Mouse (Mus musculus) frontal cortex, postnatal 25 days (tissue): ENCODE data around the gene Prnp.

ENCODE experiments used
- DNase-seq, 2 experiments: peaks; one replicate each; pipeline ENCODE4 v3.0.0; 2022; ENCODE audit warnings: low spot score in 2 of 2

Gene Prnp

DNA sequence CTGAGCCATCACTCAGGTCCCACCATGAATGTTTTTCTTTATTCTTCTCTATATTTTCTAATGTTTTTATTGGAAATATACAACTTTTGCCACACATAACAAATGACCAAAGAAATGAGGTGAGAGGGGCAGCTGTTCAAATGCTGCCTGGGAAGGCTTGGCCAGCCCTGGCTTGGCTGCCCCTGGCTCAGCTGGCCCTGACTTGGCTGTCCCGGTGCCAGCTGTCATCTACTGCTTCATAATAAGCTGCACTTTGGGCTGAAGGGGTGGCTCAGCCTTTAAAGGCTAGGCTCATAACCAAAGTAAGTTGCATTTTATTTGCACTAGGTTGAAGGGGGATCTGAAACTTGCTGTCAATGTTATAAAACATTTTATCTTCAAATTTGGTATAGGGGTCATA lies 2.9 kb upstream of the Prnp start:
- no peak for DNase-seq

DNA sequence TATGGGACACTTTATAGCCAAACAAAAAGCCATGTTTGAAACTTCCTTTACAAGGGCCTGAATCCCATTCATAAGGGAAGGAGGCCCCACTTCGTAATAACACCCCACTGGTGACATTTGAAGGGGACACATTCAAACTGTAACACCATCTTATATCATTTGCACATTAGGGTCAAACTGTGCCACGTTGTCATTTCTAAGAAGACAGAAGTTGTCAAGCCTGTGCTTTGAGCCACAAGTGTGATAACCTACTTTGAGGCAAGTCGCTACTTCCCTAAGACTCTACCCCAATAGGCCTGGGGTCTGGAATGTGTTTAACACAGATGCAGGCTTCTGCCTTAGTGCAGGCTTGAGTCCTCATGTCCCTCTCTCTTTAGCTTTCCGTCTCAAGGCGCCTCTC lies 2.4 kb upstream of the Prnp start:
- DNase-seq = no peak

DNA sequence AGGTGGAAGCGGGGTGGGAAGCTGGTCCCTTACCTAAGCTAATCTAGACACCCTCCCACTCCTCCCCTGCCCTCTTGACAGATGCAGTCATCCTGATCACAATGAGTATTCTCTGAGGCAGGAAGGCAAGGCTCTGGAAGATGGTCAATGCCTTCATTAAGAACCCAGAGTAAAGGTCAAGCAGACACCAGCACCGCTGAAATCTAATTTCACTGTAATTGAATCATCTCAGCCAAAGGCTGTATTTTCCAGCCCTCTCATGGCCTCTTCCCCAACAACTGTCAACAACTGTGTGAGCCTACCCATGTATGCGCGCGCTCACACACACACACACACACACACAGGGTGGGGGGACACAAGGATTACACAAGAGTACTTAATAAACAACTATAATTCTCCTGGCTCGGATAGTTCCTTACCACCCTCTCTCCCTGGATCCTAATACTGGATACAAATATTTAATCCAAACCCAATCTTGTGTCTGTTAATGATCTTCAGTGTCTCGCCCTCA lies 1.3 kb upstream of the Prnp start:
- no peak for DNase-seq

DNA sequence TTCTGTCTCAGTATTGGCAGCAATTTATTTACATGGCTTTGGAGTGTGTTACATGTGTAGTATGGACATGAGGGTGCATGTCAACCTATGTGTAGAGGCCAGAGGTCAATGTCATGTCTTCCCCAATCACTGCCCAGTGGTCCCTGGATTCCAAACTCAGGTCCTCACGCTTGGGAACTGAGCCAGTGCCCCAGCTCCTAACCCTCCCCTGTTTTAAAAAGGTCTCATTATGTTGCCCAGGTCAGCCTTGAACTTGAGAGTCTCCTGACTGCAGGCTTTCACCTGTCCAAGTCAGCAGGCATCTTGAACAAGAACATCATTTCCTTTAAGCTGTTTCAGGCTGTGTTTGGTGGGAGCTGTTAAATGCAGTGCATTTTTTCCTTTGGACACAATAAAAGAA lies 822 bp upstream of the Prnp start:
- no peak for DNase-seq

DNA sequence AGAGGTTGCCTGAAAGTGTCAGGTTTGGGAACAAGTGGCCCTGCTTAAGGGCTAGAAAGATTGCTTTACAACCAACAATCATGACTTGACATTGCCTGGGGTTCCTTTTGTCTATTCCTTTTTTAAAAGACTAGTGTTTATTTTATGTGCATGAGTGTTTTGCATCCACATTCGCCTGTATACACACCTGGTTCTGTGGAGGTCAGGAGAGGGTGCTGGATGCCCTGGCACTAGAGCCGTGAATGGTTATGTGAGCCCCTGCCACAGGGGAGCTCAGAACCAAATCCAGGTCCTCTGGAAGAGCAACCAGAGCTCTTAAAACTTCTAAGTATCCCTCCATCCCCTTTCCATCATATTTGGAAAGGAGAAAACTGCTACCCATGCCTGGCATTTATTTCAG lies 1.1 kb downstream of the Prnp start:
- DNase-seq = no peak

DNA sequence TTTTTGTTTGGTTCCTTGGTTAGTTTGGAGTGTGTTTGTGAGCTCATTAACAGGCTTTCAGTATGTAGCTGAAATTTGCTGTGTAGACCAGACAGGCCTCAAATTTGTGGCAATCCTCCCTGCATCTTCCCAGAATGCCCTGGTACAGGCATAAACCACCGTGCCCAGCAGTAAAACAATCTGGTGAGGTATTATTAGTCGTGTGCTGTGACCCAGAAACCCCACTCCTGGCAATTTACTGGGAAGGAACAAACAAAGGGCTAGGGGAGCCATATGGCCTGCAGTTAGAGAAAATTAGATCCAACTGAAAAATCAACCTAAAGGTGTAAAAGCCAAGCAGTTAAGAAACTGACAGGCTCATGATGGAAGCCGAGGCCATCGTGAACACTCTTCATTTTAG lies 1.6 kb downstream of the Prnp start:
- DNase-seq = no peak

DNA sequence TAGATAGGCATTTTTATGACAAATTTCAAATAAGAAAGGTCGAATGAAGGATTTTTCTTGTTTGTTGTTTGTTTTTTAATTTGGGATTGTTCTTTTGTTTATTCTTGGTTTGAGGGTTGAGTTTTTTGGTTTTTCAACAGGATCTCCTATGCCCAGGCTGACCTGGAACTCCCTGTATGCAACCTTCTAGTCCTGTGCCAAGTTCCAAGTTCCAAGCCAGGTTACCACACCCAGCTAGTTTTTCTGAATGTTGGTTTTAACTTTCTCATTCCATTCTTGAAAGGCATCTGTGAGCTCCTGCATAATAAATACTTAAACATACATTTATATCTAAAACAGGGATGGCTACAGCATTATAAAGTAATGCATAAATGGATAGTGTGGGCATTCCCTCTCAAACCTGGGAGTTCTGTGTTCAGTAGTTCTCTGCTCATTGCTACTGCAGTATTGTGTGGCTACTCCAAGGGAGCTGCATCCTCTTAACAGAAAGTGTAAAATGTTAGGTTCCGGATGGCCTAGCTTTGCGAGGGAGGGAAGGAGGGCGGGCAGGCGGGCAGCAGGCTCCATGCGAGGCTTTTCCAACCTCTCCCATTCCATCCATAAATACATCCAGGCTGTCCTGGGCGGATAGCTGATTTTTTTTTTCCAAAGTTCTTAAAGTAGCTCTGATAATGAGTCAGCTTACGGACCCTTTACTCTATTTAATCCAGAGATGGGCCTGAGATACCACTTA lies 3.0 kb downstream of the Prnp start:
- no peak for DNase-seq

DNA sequence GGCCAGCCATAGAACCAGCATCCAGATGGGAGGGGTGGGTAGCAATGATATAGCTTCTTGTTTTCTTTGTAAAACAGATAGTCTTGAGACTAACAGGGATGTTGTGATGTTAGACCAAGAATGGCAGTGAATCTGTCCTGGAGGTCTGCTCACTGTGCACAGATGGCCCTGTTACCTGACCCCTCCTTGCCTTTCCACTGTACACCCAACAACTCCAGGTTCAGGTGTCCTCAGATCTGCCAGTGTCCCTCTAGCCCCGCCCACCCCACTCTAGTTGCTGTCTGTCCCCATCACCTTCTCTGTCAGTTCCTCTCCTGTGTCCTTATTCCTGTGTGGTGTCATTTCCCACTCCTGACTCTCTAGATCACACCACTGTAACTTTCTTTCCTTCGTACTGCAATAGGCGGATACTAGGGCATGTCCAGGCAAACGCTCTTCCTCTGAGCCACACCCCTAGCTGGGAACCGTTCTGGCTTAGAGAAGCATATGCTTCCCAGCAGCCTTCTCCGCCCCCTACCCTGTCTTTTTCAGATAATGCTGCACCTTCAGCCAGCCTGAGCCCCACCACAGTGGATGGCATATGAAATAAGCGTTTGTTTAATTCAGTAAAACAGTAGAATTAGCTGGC lies 22.7 kb downstream of the Prnp start:
- DNase-seq = no peak

DNA sequence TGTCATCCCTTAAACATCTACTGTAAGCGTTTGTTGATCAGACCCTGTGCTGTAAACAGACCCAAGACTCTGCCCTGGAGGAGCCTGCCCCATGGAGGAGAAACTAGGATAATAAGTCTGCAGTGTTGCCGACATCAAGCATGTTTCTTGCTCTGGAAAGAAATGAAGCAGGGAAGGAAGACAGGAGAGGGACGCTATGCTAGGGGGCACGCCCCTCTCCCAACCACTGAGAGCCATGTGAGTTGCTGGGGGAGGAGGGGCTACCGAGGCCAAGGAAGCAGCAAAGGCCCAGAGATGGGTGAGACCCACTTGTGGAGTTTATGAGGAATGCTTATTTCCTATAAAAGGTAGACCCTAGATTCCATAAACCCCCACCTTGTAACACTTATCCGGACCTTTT lies 23.3 kb downstream of the Prnp start:
- DNase-seq = no peak

DNA sequence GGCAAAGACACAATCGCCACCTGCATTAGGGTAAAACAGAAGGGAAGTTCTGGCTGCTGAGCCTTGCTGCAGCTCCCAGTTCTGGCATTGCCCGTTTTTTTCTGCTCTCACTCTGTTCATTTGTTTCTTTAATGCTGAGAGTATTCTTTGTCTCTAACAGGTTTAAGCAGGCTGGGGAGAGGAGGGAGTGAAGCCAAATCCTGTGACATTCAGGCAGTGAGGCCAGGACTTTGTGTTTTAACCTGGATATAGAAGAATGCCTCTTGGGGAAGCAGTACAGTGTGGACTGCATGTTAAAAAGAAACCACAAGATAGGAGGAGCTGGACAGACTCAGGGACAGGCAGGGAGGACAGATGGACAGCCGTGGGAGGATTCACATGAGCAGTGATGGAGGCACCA lies 23.9 kb downstream of the Prnp start:
- DNase-seq = no peak

DNA sequence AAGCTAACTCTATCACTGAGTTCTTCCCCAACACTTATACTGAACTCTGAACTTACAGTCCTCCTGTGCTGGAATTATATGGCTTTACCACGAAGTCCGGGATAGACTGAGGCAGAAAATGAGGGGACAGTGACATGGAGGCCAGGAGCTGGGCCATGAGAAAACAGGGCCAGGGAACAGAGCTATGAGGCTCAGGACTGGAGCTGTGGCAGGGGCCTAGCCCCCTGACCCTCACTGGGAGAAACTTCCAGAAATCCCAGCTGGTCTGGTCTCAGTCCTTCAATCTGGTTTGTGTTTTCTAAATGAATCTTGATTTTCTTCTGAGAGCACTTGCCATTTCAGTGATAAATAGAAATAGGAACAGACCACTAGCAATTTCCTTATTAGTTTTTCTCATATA lies 24.5 kb downstream of the Prnp start:
- no peak for DNase-seq

DNA sequence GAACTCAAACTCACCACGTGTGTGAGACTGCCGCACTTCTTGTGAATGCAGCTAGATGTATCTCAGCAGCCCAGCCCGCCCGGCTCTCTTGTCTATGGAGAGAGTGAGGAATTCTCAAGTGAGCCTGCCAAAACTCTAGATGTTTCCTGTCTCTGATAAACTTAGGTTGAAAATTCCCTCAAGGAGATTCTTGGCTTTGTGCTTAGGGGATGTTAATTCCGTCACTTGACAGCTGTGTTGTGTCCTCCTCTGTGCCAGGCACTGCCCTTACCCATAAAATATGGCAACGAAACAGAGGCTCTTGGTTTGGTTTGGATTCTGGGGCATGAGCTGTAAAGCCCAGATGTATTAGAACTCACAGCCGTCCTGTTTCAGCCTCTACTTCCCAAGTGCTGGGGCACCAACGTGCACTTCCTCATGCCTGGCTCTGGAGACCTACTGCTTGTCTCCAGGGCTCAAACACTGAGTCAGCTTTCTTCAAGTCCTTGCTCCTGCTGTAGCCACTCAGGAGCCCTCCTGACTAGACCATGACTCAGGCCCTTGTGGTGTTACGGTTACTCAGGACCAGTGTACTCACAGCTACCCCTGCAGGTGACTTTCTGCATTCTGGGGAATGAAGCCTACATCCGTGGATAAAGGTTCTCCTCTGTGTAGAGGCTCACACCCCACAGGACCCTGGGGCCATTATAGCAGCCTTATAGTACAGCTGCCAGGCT lies 25.8 kb downstream of the Prnp start:
- DNase-seq = no peak

DNA sequence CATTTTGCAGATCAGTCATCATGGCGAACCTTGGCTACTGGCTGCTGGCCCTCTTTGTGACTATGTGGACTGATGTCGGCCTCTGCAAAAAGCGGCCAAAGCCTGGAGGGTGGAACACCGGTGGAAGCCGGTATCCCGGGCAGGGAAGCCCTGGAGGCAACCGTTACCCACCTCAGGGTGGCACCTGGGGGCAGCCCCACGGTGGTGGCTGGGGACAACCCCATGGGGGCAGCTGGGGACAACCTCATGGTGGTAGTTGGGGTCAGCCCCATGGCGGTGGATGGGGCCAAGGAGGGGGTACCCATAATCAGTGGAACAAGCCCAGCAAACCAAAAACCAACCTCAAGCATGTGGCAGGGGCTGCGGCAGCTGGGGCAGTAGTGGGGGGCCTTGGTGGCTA lies 26.7 kb downstream of the Prnp start:
- DNase-seq = no peak

DNA sequence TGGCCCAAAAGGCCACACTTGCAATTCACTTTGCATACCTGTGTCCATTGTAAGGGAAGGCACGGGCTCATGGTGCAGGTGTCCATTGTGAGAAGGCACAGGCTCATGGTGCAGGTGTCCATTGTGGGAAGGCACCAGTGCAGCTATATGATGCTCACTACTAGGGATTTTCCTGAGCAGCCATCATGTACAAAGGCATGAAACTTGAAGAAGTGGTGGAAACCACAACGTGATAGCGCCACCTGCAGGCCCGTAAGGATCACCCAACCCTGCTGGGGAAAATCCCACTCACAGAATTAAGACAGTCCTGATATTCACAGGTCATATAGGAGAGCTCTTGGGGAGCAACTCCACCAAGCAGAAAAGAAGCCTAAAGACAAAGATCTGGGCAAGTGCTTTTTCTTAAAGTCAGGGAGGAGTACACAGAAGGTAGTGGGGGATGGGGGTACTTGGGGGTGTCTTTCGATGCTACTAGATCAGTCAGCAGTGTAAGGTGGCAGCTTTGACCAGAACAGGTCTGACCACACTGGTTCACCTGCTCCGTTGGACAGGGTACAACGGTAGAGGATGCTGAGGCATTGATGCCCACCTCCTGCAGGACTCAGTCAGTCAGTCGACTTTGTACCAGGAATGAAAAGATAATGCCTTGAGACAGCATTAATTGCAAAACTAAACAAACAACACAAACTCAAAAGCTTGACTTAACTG lies 29.8 kb downstream of the Prnp start:
- DNase-seq = peak; percentile 51 to 62

DNA sequence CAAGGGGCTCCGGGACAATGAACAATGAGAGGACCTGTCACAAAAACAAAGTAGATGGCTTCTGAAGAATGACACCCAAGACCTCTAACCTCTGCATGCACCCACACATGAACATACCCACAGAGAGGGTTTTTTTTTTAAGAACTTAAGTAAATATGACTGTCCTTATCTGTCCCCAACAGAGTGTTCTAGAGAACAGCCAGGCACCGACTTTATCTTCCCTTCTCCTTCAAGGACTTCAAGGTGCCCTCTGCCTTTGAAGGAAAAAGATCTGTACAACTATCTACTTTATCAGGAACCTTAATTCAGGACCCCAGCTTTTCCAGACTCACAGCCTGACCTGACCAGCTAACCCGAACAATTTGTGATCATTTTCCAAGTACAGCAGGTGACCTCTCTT lies 30.8 kb downstream of the Prnp start:
- DNase-seq = no peak

DNA sequence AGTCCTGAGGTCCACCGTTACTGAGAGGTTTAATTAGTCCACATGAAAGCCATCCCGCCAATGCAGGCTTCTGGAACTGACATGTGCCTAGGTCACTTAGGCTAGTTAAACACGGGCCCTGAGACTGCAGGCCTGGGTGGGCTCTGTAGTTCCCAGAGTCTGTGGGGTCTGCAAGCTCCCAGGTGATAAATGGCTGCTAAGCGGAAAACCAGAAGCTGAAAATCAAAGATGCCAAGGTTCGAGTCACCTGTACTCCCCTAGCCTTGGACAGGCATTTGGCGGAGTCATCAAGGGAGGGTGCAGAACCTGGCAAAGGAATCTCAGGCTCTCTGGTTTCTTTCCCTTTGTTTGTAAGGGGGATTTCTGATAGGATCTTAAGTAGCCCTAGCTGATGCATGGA lies 31.8 kb downstream of the Prnp start:
- DNase-seq = no peak

DNA sequence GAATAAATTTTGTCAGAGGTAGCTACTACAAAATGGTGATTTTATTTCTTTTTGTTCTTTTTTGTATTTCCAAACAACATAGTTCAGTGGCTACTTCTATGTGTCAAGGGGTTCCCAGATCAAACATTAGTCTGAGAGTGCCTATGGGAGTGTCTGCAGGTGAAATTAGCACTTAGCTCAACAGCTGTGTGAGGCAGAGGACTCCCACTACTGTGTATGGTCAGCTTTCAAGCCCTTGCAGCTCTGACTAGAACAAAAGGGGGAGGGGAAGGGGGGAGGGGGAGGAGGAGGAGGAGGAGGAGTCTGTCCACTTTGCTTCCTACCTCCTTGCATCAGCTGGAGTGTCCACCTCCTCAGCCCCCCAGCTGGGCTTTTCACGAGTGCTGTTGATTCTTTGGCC lies 34.6 kb downstream of the Prnp start:
- DNase-seq = no peak

DNA sequence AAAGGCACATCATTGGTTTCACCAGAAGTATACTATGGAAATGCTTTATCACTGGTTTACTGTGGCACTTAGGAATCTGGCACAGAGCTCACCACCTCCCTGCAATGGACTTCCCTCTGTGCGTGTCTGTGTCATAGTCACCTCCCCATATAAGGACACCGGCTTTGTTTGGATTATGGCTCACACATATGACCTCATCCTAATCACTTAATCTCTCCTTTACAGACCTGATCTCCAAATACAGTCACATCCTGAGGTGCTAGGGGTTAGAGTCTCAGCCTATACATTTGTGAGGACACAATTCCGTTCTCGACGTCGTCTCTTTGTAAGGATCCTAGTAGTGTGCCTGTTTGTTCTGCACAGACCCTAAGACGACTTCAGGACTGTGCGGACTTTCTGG lies 35.5 kb downstream of the Prnp start:
- peak in 1 of 2 experiments; percentile 1 for DNase-seq

DNA sequence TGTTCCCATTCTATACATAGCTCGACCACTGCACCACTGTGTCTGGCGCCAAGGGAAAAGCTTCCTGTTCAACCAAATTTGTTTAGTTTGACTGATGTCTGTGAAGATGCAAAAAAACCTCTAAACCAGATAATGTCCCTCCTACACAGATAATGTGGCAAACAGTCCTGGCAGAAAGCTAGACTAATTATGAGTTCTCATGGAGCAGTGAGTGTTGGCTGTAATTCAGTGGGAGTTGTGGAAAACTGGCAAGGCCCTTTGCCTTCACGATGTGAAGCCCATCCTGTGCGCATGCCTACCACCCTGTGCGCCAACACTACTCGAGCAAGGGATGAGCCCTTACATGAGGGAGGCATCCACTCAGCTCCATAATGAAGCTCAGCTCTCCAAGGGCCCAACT lies 36.0 kb downstream of the Prnp start:
- DNase-seq = peak in 1 of 2 experiments; percentile 2

DNA sequence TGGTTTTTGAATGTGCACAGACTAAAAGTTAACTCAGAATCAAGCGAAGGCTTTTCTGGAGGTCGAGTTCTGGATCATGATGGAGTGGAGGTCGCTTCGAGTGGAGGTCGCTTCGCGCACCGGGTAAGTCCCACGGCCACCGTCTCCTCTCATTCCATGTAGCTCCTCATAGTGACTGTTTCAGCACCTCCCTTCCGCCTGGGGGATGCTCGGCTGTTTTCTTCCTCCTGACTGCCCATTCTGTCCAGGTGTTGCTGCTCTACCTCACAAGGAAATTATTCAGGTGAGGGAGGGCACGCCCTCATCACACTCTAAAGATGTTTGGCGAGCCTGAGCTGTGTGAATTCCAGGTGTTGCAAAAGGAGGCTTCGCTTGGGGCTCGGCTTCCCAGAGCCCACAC lies 36.6 kb downstream of the Prnp start:
- DNase-seq = no peak

DNA sequence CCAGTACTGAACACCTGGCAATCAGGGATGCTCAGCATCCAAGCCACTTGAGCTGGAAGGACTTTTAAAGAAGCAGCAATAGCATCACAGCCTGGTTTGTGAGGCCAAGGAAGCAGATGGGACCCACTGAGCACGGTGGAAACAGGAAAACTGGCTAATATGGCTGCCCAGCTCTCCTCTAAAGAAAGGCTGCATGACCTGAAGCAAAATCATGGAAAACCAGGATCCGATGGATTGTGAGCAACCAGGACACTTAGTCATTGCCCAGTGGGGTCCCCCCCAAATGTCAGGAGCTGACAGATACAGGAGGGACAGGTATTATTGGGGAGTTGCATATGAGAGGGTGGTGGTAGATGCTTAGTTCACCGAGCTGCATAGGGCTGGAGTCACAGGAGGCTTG lies 38.4 kb downstream of the Prnp start:
- DNase-seq = peak in 1 of 2 experiments; percentile 0

DNA sequence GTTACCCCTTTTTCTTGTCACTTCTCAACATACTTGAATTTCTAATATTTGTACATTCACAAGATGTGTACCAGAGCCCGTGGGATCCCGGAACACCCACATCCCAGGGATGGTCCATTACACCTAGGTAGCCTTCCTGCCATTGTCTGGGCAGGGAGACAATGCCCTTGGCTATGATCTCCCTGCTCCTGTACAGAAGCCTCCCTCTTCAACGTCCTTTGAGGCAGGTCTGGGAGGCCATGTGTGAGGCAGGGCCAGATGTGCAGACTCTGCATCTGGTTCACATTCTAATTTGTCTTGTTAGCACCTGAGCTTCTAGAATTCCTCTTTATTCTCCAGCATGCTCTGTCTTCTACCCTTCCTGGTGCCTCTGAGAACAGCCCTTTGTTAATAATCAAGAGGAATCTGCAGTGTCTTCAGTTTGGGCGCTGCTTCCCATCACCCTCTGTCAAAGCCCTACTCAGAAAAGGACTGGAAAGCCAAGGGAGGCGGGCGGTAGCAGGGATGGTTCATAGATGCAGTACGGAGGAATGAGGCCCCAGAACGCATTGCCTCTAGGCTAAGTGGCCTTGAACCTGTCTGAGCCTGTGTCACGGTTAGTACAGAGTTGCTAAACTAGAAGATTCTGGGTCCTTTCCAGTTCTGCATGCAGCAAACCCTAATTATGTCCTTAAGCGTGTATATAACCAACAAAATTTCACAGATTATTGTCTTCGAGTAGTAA lies 39.4 kb downstream of the Prnp start:
- DNase-seq = peak in 1 of 2 experiments; percentile 2
